ENCODE assay signal across 24 mouse cellular contexts in genomic region chr5:151298371-151298770, GRCm38 (mm10).
DNase-seq lines count a peak whose midpoint lies in the region; ATAC-seq lines count a peak whose summit lies in the region.
"Had no signal": no experiment of that assay in that cellular context is flagged by ENCODE, and none has a peak within 500 bp of the region (broad histone marks: within the 10 kb centered on the region; RNA-seq: fewer than 3 reads in every experiment).

No protein-coding gene starts in this region.

- peak; percentile 6 for DNase-seq in embryo, embryonic 10 days (ENCODE audit: low spot score)
- no peak for DNase-seq in embryo, embryonic 10.5 days (ENCODE audit: low spot score)
- DNase-seq in R1 (ENCODE audit: low read depth, low spot score) = peak; percentile 57
- peak; percentile 23 for DNase-seq in mesoderm, embryonic 11.5 days (ENCODE audit: low read depth, low spot score)
- no peak for DNase-seq in thymus, postnatal 14 days
- no peak for DNase-seq in cerebellum, adult 11-12 months
- DNase-seq in hindbrain, embryonic 10.5 days (ENCODE audit: low spot score) = no peak
- DNase-seq: adrenal gland, postnatal 14 days; B cell, adult 2 months; cerebellum, adult 18-20 months; cerebellum, adult 9-11 months; gastrocnemius, adult 2 months; gastrocnemius, postnatal 36 days; heart, adult 11 months; heart, postnatal 14 days had no signal

- no peak overlapping the region for H3K9ac ChIP-seq in intestine, embryonic 16.5 days (ENCODE audit: low read depth, low read length)
- H3K9ac ChIP-seq: embryonic facial prominence, embryonic 13.5 days; forebrain, embryonic 13.5 days; heart, embryonic 15.5 days; hindbrain, embryonic 14.5 days had no signal

- H3K9me3 ChIP-seq in intestine, embryonic 16.5 days (ENCODE audit: control insufficient read depth, low read length) = peaks cover 5% of the 10 kb centered on the region
- H3K9me3 ChIP-seq in hindbrain, embryonic 10.5 days = no peaks in the 10 kb centered on the region
- H3K9me3 ChIP-seq: embryonic facial prominence, embryonic 13.5 days; forebrain, embryonic 13.5 days; G1E; heart, embryonic 10.5 days; heart, embryonic 15.5 days had no signal

- no peak overlapping the region for H3K4me2 ChIP-seq in intestine, embryonic 16.5 days (ENCODE audit: low read depth, low read length)
- H3K4me2 ChIP-seq: embryonic facial prominence, embryonic 13.5 days; forebrain, embryonic 13.5 days; heart, embryonic 15.5 days; hindbrain, embryonic 14.5 days had no signal

- H3K4me3 ChIP-seq in intestine, embryonic 16.5 days (ENCODE audit: low read length) = no peak overlapping the region
- H3K4me3 ChIP-seq in hindbrain, embryonic 10.5 days = no peak overlapping the region
- H3K4me3 ChIP-seq: embryonic facial prominence, embryonic 13.5 days; forebrain, embryonic 13.5 days; gastrocnemius, adult 2 months; heart, embryonic 10.5 days; heart, embryonic 15.5 days had no signal

- no peaks in the 10 kb centered on the region for H3K36me3 ChIP-seq in intestine, embryonic 16.5 days (ENCODE audit: control insufficient read depth, insufficient read depth, low read length)
- no peaks in the 10 kb centered on the region for H3K36me3 ChIP-seq in hindbrain, embryonic 10.5 days
- H3K36me3 ChIP-seq: embryonic facial prominence, embryonic 13.5 days; G1E; heart, embryonic 10.5 days; heart, embryonic 15.5 days had no signal

- no peaks in the 10 kb centered on the region for H3K27me3 ChIP-seq in intestine, embryonic 16.5 days (replicated peaks; ENCODE audit: control insufficient read depth, insufficient read depth, low read length)
- H3K27me3 ChIP-seq in hindbrain, embryonic 10.5 days (ENCODE audit: insufficient read depth, poor library complexity, severe bottlenecking) = no peaks in the 10 kb centered on the region
- H3K27me3 ChIP-seq: embryonic facial prominence, embryonic 13.5 days; forebrain, embryonic 13.5 days; heart, embryonic 15.5 days had no signal

- peak; percentile 52; the same call in 1 of the 2 replicates for ATAC-seq in intestine, embryonic 16.5 days
- ATAC-seq: activated CD4-positive, CD25-positive, alpha-beta regulatory T cell, adult 4 months; CD4-positive, CD25-positive, alpha-beta regulatory T cell, adult 4 months; forebrain, embryonic 13.5 days had no signal

- 49% methylated on average over 4 of the region's 4 CpGs for WGBS in intestine, embryonic 16.5 days
- 76% methylated on average over 4 of the region's 4 CpGs for WGBS in hindbrain, embryonic 10.5 days

- peak overlapping the region; percentile 59 for H3K27ac ChIP-seq in intestine, embryonic 16.5 days (ENCODE audit: low read length)
- H3K27ac ChIP-seq in hindbrain, embryonic 10.5 days = no peak overlapping the region
- H3K27ac ChIP-seq: embryonic facial prominence, embryonic 13.5 days; forebrain, embryonic 13.5 days; gastrocnemius, adult 2 months; heart, embryonic 10.5 days; heart, embryonic 15.5 days; hindbrain, embryonic 14.5 days had no signal

- no peaks in the 10 kb centered on the region for H3K4me1 ChIP-seq in intestine, embryonic 16.5 days (ENCODE audit: control insufficient read depth, insufficient read depth, low read length)
- H3K4me1 ChIP-seq in hindbrain, embryonic 10.5 days (replicated peaks) = no peaks in the 10 kb centered on the region
- H3K4me1 ChIP-seq: embryonic facial prominence, embryonic 13.5 days; forebrain, embryonic 13.5 days; heart, embryonic 10.5 days; heart, embryonic 15.5 days had no signal

Comparison
In these comparisons a context has a peak if more than half of its experiments do, and no peak if none do; other contexts are left out.
1. DNase-seq: peak in embryo, embryonic 10 days (single experiment), R1 (single experiment) and mesoderm, embryonic 11.5 days (single experiment); none in embryo, embryonic 10.5 days (single experiment), thymus, postnatal 14 days (single experiment), cerebellum, adult 11-12 months (single experiment) and hindbrain, embryonic 10.5 days (single experiment).